Mouse (Mus musculus) olfactory bulb, adult 2 months (tissue): Measurements from ENCODE around the gene Gstp2.

Experiments
- CTCF ChIP-seq: fragments of 200-500 bp; IDR thresholded peaks from 2 replicates; pipeline ENCODE4 v1.5.1; 2012; ENCODE audit warnings: low read depth, mild to moderate bottlenecking, low read length, moderate library complexity; ENCODE audit not compliant: insufficient read depth
- POLR2A ChIP-seq: fragments of 200-500 bp; IDR thresholded peaks from 2 replicates; pipeline ENCODE4 v1.6.1; 2012; ENCODE audit warnings: mild to moderate bottlenecking, low read depth, low read length, moderate library complexity; ENCODE audit not compliant: insufficient read depth

DNA sequence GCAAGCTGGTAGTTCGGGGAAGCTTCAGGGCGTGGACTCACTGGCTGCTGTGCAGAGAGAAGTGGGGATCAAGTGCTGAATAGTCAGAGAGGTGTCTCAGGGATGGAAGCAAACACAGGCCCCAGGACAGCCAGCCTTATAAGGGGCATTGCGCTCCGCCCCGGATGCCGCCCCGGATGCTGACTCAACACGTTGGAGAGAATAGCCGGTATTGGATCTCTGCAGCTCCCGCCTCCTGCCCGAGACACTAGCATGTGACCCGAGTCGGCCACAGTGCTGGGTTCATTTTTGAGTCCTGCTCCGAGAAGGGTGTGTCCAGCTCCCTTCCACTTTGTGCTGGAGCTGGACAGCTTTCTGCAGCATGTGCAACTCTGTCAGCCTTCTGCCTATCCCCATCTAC, 3.7 kb downstream of the Gstp2 start:
- no peak for TF ChIP-seq CTCF
- no peak for TF ChIP-seq POLR2A
